Mouse (Mus musculus): Measurements from ENCODE around the gene Psd4. TPM values are rescaled to one million over a fixed set of nuclear protein-coding genes. Genes with fewer than 3 reads are reported as not detected.

Gene Psd4
- polyA plus RNA-seq (2014; fragmentation: Illumina TruSeq; extraction: RNeasy Lipid Tissue Mini Kit (QIAGEN cat#74804); ENCODE audit: low read depth, low replicate concordance), result 8.5 TPM

DNA sequence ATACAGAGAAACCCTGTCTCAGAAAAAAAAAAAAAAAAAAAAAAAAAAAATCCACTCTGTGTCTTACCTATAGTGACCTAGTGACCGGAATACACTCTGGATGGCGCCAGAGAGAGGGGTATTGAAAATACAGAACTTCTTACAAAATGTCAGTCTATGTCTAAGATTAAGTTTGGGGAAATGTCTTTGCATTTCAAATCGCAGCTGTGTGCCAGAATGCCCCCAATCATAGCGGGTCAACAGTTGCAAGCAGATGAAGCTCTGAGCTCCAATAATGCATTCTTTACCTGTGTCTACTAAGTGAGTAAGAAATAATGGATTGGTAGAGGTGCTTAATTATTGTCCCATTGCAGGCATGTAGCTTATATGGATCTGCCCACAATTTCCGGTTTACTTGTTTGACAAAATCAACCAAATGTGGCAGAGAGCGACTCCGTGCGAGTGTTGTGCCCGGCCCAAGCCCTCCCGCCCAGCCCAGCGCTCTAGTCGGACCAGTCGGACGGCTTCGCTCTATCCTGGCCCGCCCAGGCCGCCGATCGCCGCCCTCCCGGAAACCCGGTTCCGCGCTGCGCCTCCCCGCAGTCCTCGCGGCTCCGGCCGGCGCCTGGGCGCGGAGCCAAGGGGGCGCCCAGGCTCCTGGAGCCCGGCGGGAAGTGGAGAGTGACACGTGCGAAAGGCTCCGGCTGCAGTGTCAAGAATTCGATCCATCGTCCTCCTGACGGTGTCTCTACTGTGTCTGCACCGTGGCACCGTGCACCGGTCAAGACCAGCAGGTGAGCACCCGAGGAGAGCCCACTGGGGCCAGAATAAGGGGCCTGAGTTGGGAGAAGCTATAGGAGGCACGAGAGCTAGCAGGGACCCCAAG lies at the start of gene Psd4:
Gene Psd4 (plus strand): TSS at position 551 of the 865 bp plus-strand sequence.

DNA sequence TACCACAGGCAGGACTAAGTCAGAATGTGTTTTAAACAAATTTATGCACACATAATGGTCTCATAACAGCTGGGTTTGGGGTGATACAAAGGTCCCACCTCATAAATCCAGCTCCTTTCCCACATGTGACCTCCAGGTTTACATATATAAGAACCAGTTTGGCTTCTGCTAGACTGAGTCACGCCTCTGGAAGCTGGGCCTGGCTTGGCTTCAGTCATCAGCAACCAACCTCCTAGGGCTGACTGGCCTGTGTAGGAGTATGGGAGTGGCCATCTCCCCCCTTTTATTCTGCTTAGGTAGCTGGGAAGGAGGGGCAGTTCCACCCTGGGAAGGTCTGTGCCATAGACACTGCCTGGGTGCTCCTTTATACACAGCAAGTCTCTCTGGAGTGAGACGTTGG lies 30.8 kb upstream of the Psd4 start, which contains the start of gene Il1rn:
Gene Il1rn (plus strand): TSS at position 309 of the 400 bp plus-strand sequence.

Other genes starting within 250 kb of the Psd4 start
- gene Il1f8, start 214.4 kb upstream of the Psd4 start, polyA plus RNA-seq (2014; fragmentation: Illumina TruSeq; extraction: RNeasy Lipid Tissue Mini Kit (QIAGEN cat#74804); ENCODE audit: low read depth, low replicate concordance), result not detected
- gene Il1f9, start 181.1 kb upstream of the Psd4 start, polyA plus RNA-seq (2014; fragmentation: Illumina TruSeq; extraction: RNeasy Lipid Tissue Mini Kit (QIAGEN cat#74804); ENCODE audit: low read depth, low replicate concordance), result not detected
- not detected for gene Il1f6, start 152.2 kb upstream of the Psd4 start, polyA plus RNA-seq (2014; fragmentation: Illumina TruSeq; extraction: RNeasy Lipid Tissue Mini Kit (QIAGEN cat#74804); ENCODE audit: low read depth, low replicate concordance)
- gene Il1f5, start 90.6 kb upstream of the Psd4 start, polyA plus RNA-seq (2014; fragmentation: Illumina TruSeq; extraction: RNeasy Lipid Tissue Mini Kit (QIAGEN cat#74804); ENCODE audit: low read depth, low replicate concordance), result 0.45 TPM
- gene Il1f10, start 76.4 kb upstream of the Psd4 start, polyA plus RNA-seq (2014; fragmentation: Illumina TruSeq; extraction: RNeasy Lipid Tissue Mini Kit (QIAGEN cat#74804); ENCODE audit: low read depth, low replicate concordance), result not detected
- 1.5 TPM for gene Il1rn, start 30.7 kb upstream of the Psd4 start, polyA plus RNA-seq (2014; fragmentation: Illumina TruSeq; extraction: RNeasy Lipid Tissue Mini Kit (QIAGEN cat#74804); ENCODE audit: low read depth, low replicate concordance)
- gene Pax8, start 108.0 kb downstream of the Psd4 start, polyA plus RNA-seq (2014; fragmentation: Illumina TruSeq; extraction: RNeasy Lipid Tissue Mini Kit (QIAGEN cat#74804); ENCODE audit: low read depth, low replicate concordance), result 118 TPM

All from adipose tissue, adult 10 weeks (tissue).